Mouse (Mus musculus) adipocyte (in vitro differentiated cells): Measurements from ENCODE around the gene Egfl8.

Source experiments
- DNase-seq: peaks from one replicate; pipeline ENCODE4 v3.0.0-alpha.2; 2016; ENCODE audit warnings: low spot score

Gene Egfl8

GRCm38 (mm10) chr17:34572361-34572760 is 43.4 kb downstream of the Egfl8 start:
- no peak for DNase-seq

- DNase-seq: no peak
Measured at GRCm38 (mm10) chr17:34571875-34572274, 43.9 kb downstream of the Egfl8 start.

- no peak for DNase-seq
Measured at GRCm38 (mm10) chr17:34569919-34570318, 45.9 kb downstream of the Egfl8 start.

- DNase-seq: no peak
Measured at GRCm38 (mm10) chr17:34568421-34568820, 47.4 kb downstream of the Egfl8 start.

- DNase-seq: no peak
Measured at GRCm38 (mm10) chr17:34567311-34567710, 48.5 kb downstream of the Egfl8 start.

- DNase-seq: no peak
Measured at GRCm38 (mm10) chr17:34564796-34565195, 51.0 kb downstream of the Egfl8 start.

- DNase-seq: no peak
Measured at GRCm38 (mm10) chr17:34564003-34564421, 51.8 kb downstream of the Egfl8 start, which contains the start of gene Notch4. Gene Notch4, plus strand, starts transcription at chr17:34564268.

GRCm38 (mm10) chr17:34563354-34563753 is 52.4 kb downstream of the Egfl8 start:
- no peak for DNase-seq
